Mouse (Mus musculus) adipocyte (in vitro differentiated cells): ENCODE measurements around the gene Dlg2.

Experiments
- DNase-seq: peaks from one replicate; pipeline ENCODE4 v3.0.0-alpha.2; 2016; ENCODE audit warnings: low spot score

Gene Dlg2

GRCm38 (mm10) chr7:91262998-91263397, 786.5 kb downstream of the Dlg2 start:
- no peak for DNase-seq

- peak; percentile 26 for DNase-seq
These were observed 791.3 kb downstream of the Dlg2 start for GRCm38 (mm10) chr7:91267764-91268163.

GRCm38 (mm10) chr7:91284167-91284566, 807.7 kb downstream of the Dlg2 start:
- DNase-seq: no peak

- no peak for DNase-seq
These were observed 811.9 kb downstream of the Dlg2 start for GRCm38 (mm10) chr7:91288324-91288723.

GRCm38 (mm10) chr7:91296127-91296526, 819.7 kb downstream of the Dlg2 start:
- DNase-seq: no peak

GRCm38 (mm10) chr7:91311177-91311576, 834.7 kb downstream of the Dlg2 start:
- DNase-seq: no peak

GRCm38 (mm10) chr7:91345073-91345472, 868.6 kb downstream of the Dlg2 start:
- no peak for DNase-seq

GRCm38 (mm10) chr7:91369821-91370321, 893.4 kb downstream of the Dlg2 start:
- DNase-seq: no peak

- no peak for DNase-seq
These were observed 905.8 kb downstream of the Dlg2 start for GRCm38 (mm10) chr7:91382281-91382680.

GRCm38 (mm10) chr7:91383873-91384272, 907.4 kb downstream of the Dlg2 start:
- no peak for DNase-seq

GRCm38 (mm10) chr7:91389272-91389671, 912.8 kb downstream of the Dlg2 start:
- DNase-seq: no peak

GRCm38 (mm10) chr7:91397827-91398226, 921.4 kb downstream of the Dlg2 start:
- no peak for DNase-seq

GRCm38 (mm10) chr7:91412109-91412508, 935.6 kb downstream of the Dlg2 start:
- no peak for DNase-seq

GRCm38 (mm10) chr7:91414150-91414549, 937.7 kb downstream of the Dlg2 start:
- DNase-seq: no peak

- DNase-seq: no peak
These were observed 938.3 kb downstream of the Dlg2 start for GRCm38 (mm10) chr7:91414749-91415148.

GRCm38 (mm10) chr7:91420215-91420614, 943.7 kb downstream of the Dlg2 start:
- no peak for DNase-seq

- no peak for DNase-seq
These were observed 947.3 kb downstream of the Dlg2 start for GRCm38 (mm10) chr7:91423784-91424183.

- DNase-seq: no peak
These were observed 953.3 kb downstream of the Dlg2 start for GRCm38 (mm10) chr7:91429712-91430275.

- peak; percentile 63 for DNase-seq
These were observed 955.2 kb downstream of the Dlg2 start for GRCm38 (mm10) chr7:91431594-91432240.

- DNase-seq: no peak
These were observed 956.1 kb downstream of the Dlg2 start for GRCm38 (mm10) chr7:91432563-91432962.

- no peak for DNase-seq
These were observed 958.3 kb downstream of the Dlg2 start for GRCm38 (mm10) chr7:91434739-91435138.

- DNase-seq: no peak
These were observed 963.9 kb downstream of the Dlg2 start for GRCm38 (mm10) chr7:91440326-91440725.

GRCm38 (mm10) chr7:91442447-91443376, 966.2 kb downstream of the Dlg2 start:
- no peak for DNase-seq
